Mouse (Mus musculus): ENCODE data around the gene Yipf4. TPM values are rescaled to one million over a fixed set of nuclear protein-coding genes. Genes with fewer than 3 reads are reported as not detected.

Gene Yipf4
- total and polyA plus RNA-seq, 3 experiments: 14.6 to 71.1 (median 65.9) TPM

GRCm38 (mm10) chr17:74480361-74481069 is 8.8 kb upstream of the Yipf4 start:
- no peaks in the 10 kb centered on the region for H3K4me1 ChIP-seq (ENCODE audit: control insufficient read depth, insufficient read depth, low read length)
- no peak for TF ChIP-seq EP300 (IDR thresholded peaks at IDR 0.05; ENCODE audit: insufficient read depth, low read depth, low read length)
- no peak for TF ChIP-seq POLR2A (IDR thresholded peaks at IDR 0.05; ENCODE audit: insufficient read depth, low read depth, low read length)
- no peak for TF ChIP-seq CTCF (IDR thresholded peaks at IDR 0.05)
- no peaks in the 10 kb centered on the region for H3K36me3 ChIP-seq (ENCODE audit: control insufficient read depth, insufficient read depth, low read length)
- no peaks in the 10 kb centered on the region for H3K27me3 ChIP-seq (ENCODE audit: control insufficient read depth, insufficient read depth, low read length)
- WGBS: 81% methylated on average over 14 of the region's 14 CpGs
- no peak for DNase-seq
- no peak overlapping the region for H3K4me3 ChIP-seq
- intact Hi-C loops (cut with DNase I): no loop called here
- H3K27ac ChIP-seq: no peak overlapping the region
- H3K9ac ChIP-seq (ENCODE audit: low read depth, low read length): no peak overlapping the region
- H3K79me2 ChIP-seq (replicated peaks; ENCODE audit: control insufficient read depth, insufficient read depth, low read length): no peaks in the 10 kb centered on the region

- Histone ChIP-seq H3K27me3 (ENCODE audit: control insufficient read depth, insufficient read depth, low read length) (no peaks in the 10 kb centered on the region), H3K4me1 (ENCODE audit: control insufficient read depth, insufficient read depth, low read length) (no peaks in the 10 kb centered on the region), H3K4me3 (peak overlapping the region; percentile 70), H3K9ac (ENCODE audit: low read depth, low read length) (peak overlapping the region; percentile 93), H3K79me2 (replicated peaks; ENCODE audit: control insufficient read depth, insufficient read depth, low read length) (no peaks in the 10 kb centered on the region), H3K27ac (peak overlapping the region; percentile 90), H3K36me3 (ENCODE audit: control insufficient read depth, insufficient read depth, low read length) (peaks cover 16% of the 10 kb centered on the region)
- DNase-seq: no peak
- intact Hi-C loops (cut with DNase I): loop anchor here (1.0 to 10.0 kb wide), 2 partner anchors 37 to 115 kb away; no protein-coding TSS in a partner anchor
- TF ChIP-seq EP300 (IDR thresholded peaks at IDR 0.05; ENCODE audit: insufficient read depth, low read depth, low read length) (no peak), CTCF (IDR thresholded peaks at IDR 0.05) (no peak), POLR2A (IDR thresholded peaks at IDR 0.05; ENCODE audit: insufficient read depth, low read depth, low read length) (no peak)
- under 1% methylated on average over 12 of the region's 12 CpGs for WGBS
Observed at GRCm38 (mm10) chr17:74489901-74490220, 568 bp downstream of the Yipf4 start.

GRCm38 (mm10) chr17:74491565-74491964 is 2.3 kb downstream of the Yipf4 start:
- peaks cover 27% of the 10 kb centered on the region for H3K36me3 ChIP-seq (ENCODE audit: control insufficient read depth, insufficient read depth, low read length)
- no peaks in the 10 kb centered on the region for H3K4me1 ChIP-seq (ENCODE audit: control insufficient read depth, insufficient read depth, low read length)
- H3K9ac ChIP-seq (ENCODE audit: low read depth, low read length): no peak overlapping the region
- intact Hi-C loops (cut with DNase I): loop anchor here (10.0 kb wide), 1 partner anchor 113 kb away; no protein-coding TSS in a partner anchor
- H3K27me3 ChIP-seq (ENCODE audit: control insufficient read depth, insufficient read depth, low read length): no peaks in the 10 kb centered on the region
- H3K79me2 ChIP-seq (replicated peaks; ENCODE audit: control insufficient read depth, insufficient read depth, low read length): no peaks in the 10 kb centered on the region; the same call in 1 of the 2 replicates
- WGBS: 78% methylated on average over 3 of the region's 3 CpGs
- no peak overlapping the region for H3K4me3 ChIP-seq
- no peak for DNase-seq
- TF ChIP-seq POLR2A (IDR thresholded peaks at IDR 0.05; ENCODE audit: insufficient read depth, low read depth, low read length) (no peak), EP300 (IDR thresholded peaks at IDR 0.05; ENCODE audit: insufficient read depth, low read depth, low read length) (no peak), CTCF (IDR thresholded peaks at IDR 0.05) (no peak)
- H3K27ac ChIP-seq: no peak overlapping the region

- TF ChIP-seq POLR2A (IDR thresholded peaks at IDR 0.05; ENCODE audit: insufficient read depth, low read depth, low read length) (no peak), CTCF (IDR thresholded peaks at IDR 0.05) (no peak), EP300 (IDR thresholded peaks at IDR 0.05; ENCODE audit: insufficient read depth, low read depth, low read length) (no peak)
- peaks cover 16% of the 10 kb centered on the region for H3K36me3 ChIP-seq (ENCODE audit: control insufficient read depth, insufficient read depth, low read length)
- no peaks in the 10 kb centered on the region; the same call in 1 of the 2 replicates for H3K79me2 ChIP-seq (replicated peaks; ENCODE audit: control insufficient read depth, insufficient read depth, low read length)
- no peaks in the 10 kb centered on the region for H3K27me3 ChIP-seq (ENCODE audit: control insufficient read depth, insufficient read depth, low read length)
- intact Hi-C loops (cut with DNase I): no loop called here
- H3K27ac ChIP-seq: no peak overlapping the region
- no peak overlapping the region for H3K4me3 ChIP-seq
- WGBS: 83% methylated on average over 4 of the region's 4 CpGs
- H3K4me1 ChIP-seq (ENCODE audit: control insufficient read depth, insufficient read depth, low read length): no peaks in the 10 kb centered on the region
- DNase-seq: no peak
- no peak overlapping the region for H3K9ac ChIP-seq (ENCODE audit: low read depth, low read length)
Observed at GRCm38 (mm10) chr17:74500204-74500603, 10.9 kb downstream of the Yipf4 start.

GRCm38 (mm10) chr17:74501085-74501484 is 11.8 kb downstream of the Yipf4 start:
- DNase-seq: no peak
- Histone ChIP-seq H3K27me3 (ENCODE audit: control insufficient read depth, insufficient read depth, low read length) (no peaks in the 10 kb centered on the region), H3K79me2 (replicated peaks; ENCODE audit: control insufficient read depth, insufficient read depth, low read length) (no peaks in the 10 kb centered on the region), H3K9ac (ENCODE audit: low read depth, low read length) (no peak overlapping the region), H3K4me3 (no peak overlapping the region), H3K27ac (no peak overlapping the region), H3K4me1 (ENCODE audit: control insufficient read depth, insufficient read depth, low read length) (no peaks in the 10 kb centered on the region), H3K36me3 (ENCODE audit: control insufficient read depth, insufficient read depth, low read length) (peaks cover 9% of the 10 kb centered on the region)
- TF ChIP-seq EP300 (IDR thresholded peaks at IDR 0.05; ENCODE audit: insufficient read depth, low read depth, low read length) (no peak), POLR2A (IDR thresholded peaks at IDR 0.05; ENCODE audit: insufficient read depth, low read depth, low read length) (no peak), CTCF (IDR thresholded peaks at IDR 0.05) (no peak)
- intact Hi-C loops (cut with DNase I): no loop called here

- H3K79me2 ChIP-seq (replicated peaks; ENCODE audit: control insufficient read depth, insufficient read depth, low read length): no peaks in the 10 kb centered on the region
- peaks cover 2% of the 10 kb centered on the region for H3K4me1 ChIP-seq (ENCODE audit: control insufficient read depth, insufficient read depth, low read length)
- no peak overlapping the region for H3K4me3 ChIP-seq
- H3K27ac ChIP-seq: peak overlapping the region; percentile 9; the same call in 1 of the 2 replicates
- H3K27me3 ChIP-seq (ENCODE audit: control insufficient read depth, insufficient read depth, low read length): no peaks in the 10 kb centered on the region
- intact Hi-C loops (cut with DNase I): no loop called here
- no peak for DNase-seq
- 27% methylated on average over 2 of the region's 2 CpGs for WGBS
- TF ChIP-seq CTCF (IDR thresholded peaks at IDR 0.05) (no peak), EP300 (IDR thresholded peaks at IDR 0.05; ENCODE audit: insufficient read depth, low read depth, low read length) (no peak), POLR2A (IDR thresholded peaks at IDR 0.05; ENCODE audit: insufficient read depth, low read depth, low read length) (no peak)
- peaks cover 3% of the 10 kb centered on the region; the same call in 1 of the 2 replicates for H3K36me3 ChIP-seq (ENCODE audit: control insufficient read depth, insufficient read depth, low read length)
- H3K9ac ChIP-seq (ENCODE audit: low read depth, low read length): no peak overlapping the region
Observed at GRCm38 (mm10) chr17:74507934-74508333, 18.6 kb downstream of the Yipf4 start.

Data from heart, adult 2 months (tissue).